Mouse (Mus musculus) kidney, adult 2 months (tissue): ENCODE data around the gene Bcl2a1a. TPM values are rescaled to one million over a fixed set of nuclear protein-coding genes. Genes with fewer than 3 reads are reported as not detected.
A peak's percentile ranks its signal among the peaks of the same experiment; 100 is the strongest.
"Not testable (repeated sequence)": the region's sequence is repeated elsewhere in the genome, so short reads cannot be mapped to it uniquely, and the experiment has no call there.

ENCODE experiments used
- DNase-seq: peaks from one replicate; pipeline ENCODE4 v3.0.0; 2021
- H3K27ac ChIP-seq: fragments of 200-500 bp; 2 replicates; pipeline ENCODE4 v1.5.1; 2012; ENCODE audit warnings: low read depth, low read length, control low read depth, inconsistent platforms; ENCODE audit not compliant: insufficient read depth
- H3K27me3 ChIP-seq: fragments of 200-500 bp; replicated peaks from 2 replicates; pipeline ENCODE4 v1.6.1; 2012; ENCODE audit warnings: mild to moderate bottlenecking, moderate library complexity, low read length, inconsistent platforms; ENCODE audit not compliant: control insufficient read depth, insufficient read depth
- H3K36me3 ChIP-seq: fragments of 200-500 bp; 2 replicates; pipeline ENCODE4 v1.6.1; 2012; ENCODE audit warnings: mild to moderate bottlenecking, moderate library complexity, low read length, inconsistent platforms; ENCODE audit not compliant: control insufficient read depth, insufficient read depth
- H3K4me1 ChIP-seq: fragments of 200-500 bp; 2 replicates; pipeline ENCODE4 v1.6.1; 2011; ENCODE audit warnings: low read length; ENCODE audit not compliant: control insufficient read depth, insufficient read depth
- H3K4me3 ChIP-seq: fragments of 200-500 bp; 2 replicates; pipeline ENCODE4 v1.5.1; 2011; ENCODE audit warnings: mild to moderate bottlenecking, low read depth, low read length, control low read depth; ENCODE audit not compliant: insufficient read depth
- CTCF ChIP-seq: fragments of 200-500 bp; conservative IDR thresholded peaks from 2 replicates; pipeline ENCODE4 v1.5.1; 2011; ENCODE audit warnings: low read depth, mild to moderate bottlenecking, control low read depth, low read length, moderate library complexity, mixed read lengths; ENCODE audit not compliant: insufficient read depth, insufficient read length
- POLR2A ChIP-seq: fragments of 200-500 bp; IDR thresholded peaks from one replicate; pipeline ENCODE4 v1.6.1; 2011; ENCODE audit warnings: low read depth, low read length, control low read depth
- WGBS: fragments of 180-500 bp; shearing (Covaris S2); methylation state at CpG from one replicate; pipeline ENCODE4 v1.1.7; 2018; 5-methylcytosine and 5-hydroxymethylcytosine counted together
- polyA plus RNA-seq: library from polyadenylated mRNA; depleted of rRNA; stranded (reverse); fragments of >200 nt; gene quantifications from 2 replicates; pipeline ENCODE4 v1.2.3, GENCODE M21; 2012; rRNA removed

Gene Bcl2a1a
- 0.94 and 1.1 TPM in 2 replicates for polyA plus RNA-seq

- not testable (repeated sequence) for H3K27me3 ChIP-seq, H3K4me3 ChIP-seq, H3K36me3 ChIP-seq, H3K4me1 ChIP-seq, H3K27ac ChIP-seq
- DNase-seq, result peak; percentile 3
- 69% methylated on average over 5 of the region's 5 CpGs for WGBS
These were observed at the start of gene Bcl2a1a for GRCm38 (mm10) chr9:88956670-88957153. Gene Bcl2a1a (plus strand): TSS chr9:88956900.

GRCm38 (mm10) chr9:88916576-88916975 is 40.1 kb upstream of the Bcl2a1a start:
- not testable (repeated sequence) for H3K27ac ChIP-seq, DNase-seq, H3K4me1 ChIP-seq, H3K36me3 ChIP-seq, H3K27me3 ChIP-seq, H3K4me3 ChIP-seq
- WGBS, result 78% methylated on average over 5 of the region's 5 CpGs

GRCm38 (mm10) chr9:88938312-88938711 is 18.4 kb upstream of the Bcl2a1a start:
- 28% methylated on average over 2 of the region's 3 CpGs for WGBS
- H3K36me3 ChIP-seq, DNase-seq, H3K4me1 ChIP-seq, H3K27ac ChIP-seq, H3K27me3 ChIP-seq, H3K4me3 ChIP-seq: not testable (repeated sequence)

GRCm38 (mm10) chr9:88951466-88951865 is 5.2 kb upstream of the Bcl2a1a start:
- H3K4me3 ChIP-seq, DNase-seq, H3K36me3 ChIP-seq, H3K4me1 ChIP-seq, H3K27me3 ChIP-seq, H3K27ac ChIP-seq: not testable (repeated sequence)

GRCm38 (mm10) chr9:88953151-88953550 is 3.5 kb upstream of the Bcl2a1a start:
- H3K27ac ChIP-seq, H3K4me1 ChIP-seq, H3K4me3 ChIP-seq, H3K36me3 ChIP-seq, H3K27me3 ChIP-seq: not testable (repeated sequence)
- DNase-seq, result peak; percentile 7

- not testable (repeated sequence) for H3K4me3 ChIP-seq, DNase-seq, H3K27me3 ChIP-seq, H3K36me3 ChIP-seq, H3K4me1 ChIP-seq, H3K27ac ChIP-seq
- 95% methylated on average over 1 of the region's 1 CpGs for WGBS
These were observed 1.5 kb upstream of the Bcl2a1a start for GRCm38 (mm10) chr9:88955224-88955623.

GRCm38 (mm10) chr9:88956035-88956434 is 665 bp upstream of the Bcl2a1a start:
- not testable (repeated sequence) for H3K4me1 ChIP-seq, H3K4me3 ChIP-seq, H3K27ac ChIP-seq, H3K36me3 ChIP-seq, DNase-seq, H3K27me3 ChIP-seq
- 84% methylated on average over 4 of the region's 4 CpGs for WGBS

GRCm38 (mm10) chr9:88958891-88959290 is 2.2 kb downstream of the Bcl2a1a start:
- 67% methylated on average over 3 of the region's 3 CpGs for WGBS
- no peak for TF ChIP-seq CTCF
- no peak for TF ChIP-seq POLR2A
- H3K4me1 ChIP-seq, result no peaks in the 10 kb centered on the region
- no peak overlapping the region for H3K4me3 ChIP-seq
- no peaks in the 10 kb centered on the region for H3K36me3 ChIP-seq
- no peaks in the 10 kb centered on the region for H3K27me3 ChIP-seq
- no peak for DNase-seq
- H3K27ac ChIP-seq, result no peak overlapping the region

- H3K27ac ChIP-seq, H3K4me3 ChIP-seq: not testable (repeated sequence)
- WGBS, result 44% methylated on average over 1 of the region's 1 CpGs
These were observed 3.3 kb downstream of the Bcl2a1a start for GRCm38 (mm10) chr9:88959981-88960380.

GRCm38 (mm10) chr9:88966462-88966861 is 9.8 kb downstream of the Bcl2a1a start:
- not testable (repeated sequence) for H3K27ac ChIP-seq, DNase-seq, H3K27me3 ChIP-seq, H3K36me3 ChIP-seq, H3K4me1 ChIP-seq, H3K4me3 ChIP-seq
- 85% methylated on average over 1 of the region's 6 CpGs for WGBS

More at GRCm38 (mm10) chr9:88959981-88960380, 3.3 kb downstream of the Bcl2a1a start:
- H3K4me1 ChIP-seq, H3K27me3 ChIP-seq, H3K36me3 ChIP-seq, DNase-seq: not testable (repeated sequence)

GRCm38 (mm10) chr9:88969502-88969901 is 12.8 kb downstream of the Bcl2a1a start:
- WGBS, result 66% methylated on average over 2 of the region's 2 CpGs
- not testable (repeated sequence) for H3K27me3 ChIP-seq, H3K36me3 ChIP-seq

GRCm38 (mm10) chr9:88976875-88977274 is 20.2 kb downstream of the Bcl2a1a start:
- WGBS, result 73% methylated on average over 4 of the region's 4 CpGs
- H3K4me3 ChIP-seq, H3K36me3 ChIP-seq, H3K27me3 ChIP-seq, DNase-seq, H3K27ac ChIP-seq, H3K4me1 ChIP-seq: not testable (repeated sequence)

More at GRCm38 (mm10) chr9:88969502-88969901, 12.8 kb downstream of the Bcl2a1a start:
- not testable (repeated sequence) for DNase-seq, H3K27ac ChIP-seq, H3K4me1 ChIP-seq, H3K4me3 ChIP-seq
